Mouse (Mus musculus): Measurements from ENCODE around the gene Sox5.

- no peak for TF ChIP-seq POLR2A (IDR thresholded peaks at IDR 0.05; ENCODE audit: low read depth, low read length)
- no peak for TF ChIP-seq CTCF (IDR thresholded peaks at IDR 0.05; ENCODE audit: borderline replicate concordance, insufficient read depth, low read length)
Observed at GRCm38 (mm10) chr6:143904693-143905031, 877.1 kb downstream of the Sox5 start.

Data from embryonic fibroblast, embryonic 13.5 days (primary cell).